Mouse (Mus musculus): ENCODE measurements around the gene Tmem44. TPM values are rescaled to one million over a fixed set of nuclear protein-coding genes. Genes with fewer than 3 reads are reported as not detected.

The Tmem44 gene
- polyA plus RNA-seq, 1 experiment from 2014 or later = 0.90 TPM

DNA sequence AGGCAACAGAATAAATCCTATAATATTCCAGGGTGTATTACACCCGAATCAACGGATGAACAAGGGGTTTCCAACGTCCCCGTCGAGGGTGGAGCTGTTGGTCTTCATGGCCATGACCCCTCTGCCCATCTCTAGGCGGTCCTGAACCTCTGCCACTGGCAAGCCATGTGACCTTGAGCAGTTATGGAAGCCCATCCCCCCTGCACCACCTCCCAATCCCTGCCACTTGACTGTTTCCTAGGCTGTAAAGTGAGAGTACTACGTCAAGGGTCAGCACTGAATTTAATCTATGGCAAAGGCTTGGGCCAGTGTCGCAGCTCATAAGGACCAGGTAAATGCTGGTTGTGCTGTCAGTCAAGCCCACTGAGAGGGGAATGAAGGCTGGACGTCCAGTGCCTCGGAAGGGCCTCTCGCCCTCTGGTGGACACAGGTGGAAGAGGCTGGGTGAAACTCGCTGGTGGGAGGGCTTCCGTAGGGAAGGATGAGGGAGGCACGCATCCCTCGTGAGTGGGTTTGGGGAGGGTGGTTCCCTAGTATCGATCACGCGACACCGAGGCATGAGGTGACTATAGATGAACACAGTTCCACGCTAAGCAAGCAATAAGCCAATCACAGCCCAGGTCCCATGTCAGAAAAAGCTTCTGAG lies 18.8 kb downstream of the Tmem44 start:
- ATAC-seq (ENCODE audit: insufficient read depth) = no peak
- WGBS (ENCODE audit: insufficient replicate concordance) = 21% methylated on average over 20 of the region's 20 CpGs
- H3K27me3 ChIP-seq = peaks cover 25% of the 10 kb centered on the region

GRCm38 (mm10) chr16:30530815-30531214 lies 19.8 kb downstream of the Tmem44 start:
- H3K9me3 ChIP-seq (replicated peaks) = no peaks in the 10 kb centered on the region
- no peak overlapping the region for H3K27ac ChIP-seq (replicated peaks)
- no peak overlapping the region for H3K4me3 ChIP-seq (replicated peaks)
- no peak overlapping the region for H3K9ac ChIP-seq
- H3K4me2 ChIP-seq = no peak overlapping the region
- no peaks in the 10 kb centered on the region for H3K4me1 ChIP-seq (replicated peaks)
- H3K27me3 ChIP-seq = peaks cover 23% of the 10 kb centered on the region
- ATAC-seq (ENCODE audit: insufficient read depth) = no peak
- WGBS (ENCODE audit: insufficient replicate concordance) = 38% methylated on average over 4 of the region's 4 CpGs
- no peaks in the 10 kb centered on the region for H3K36me3 ChIP-seq (replicated peaks)

More for the DNA sequence above, 18.8 kb downstream of the Tmem44 start:
- H3K4me1 ChIP-seq (replicated peaks) = no peaks in the 10 kb centered on the region
- H3K27ac ChIP-seq (replicated peaks) = no peak overlapping the region
- no peak overlapping the region for H3K4me3 ChIP-seq (replicated peaks)
- H3K9me3 ChIP-seq (replicated peaks) = no peaks in the 10 kb centered on the region
- H3K9ac ChIP-seq = no peak overlapping the region
- no peak overlapping the region for H3K4me2 ChIP-seq
- no peaks in the 10 kb centered on the region for H3K36me3 ChIP-seq (replicated peaks)

- 65% methylated on average over 8 of the region's 8 CpGs for WGBS (ENCODE audit: insufficient replicate concordance)
- no peak overlapping the region for H3K9ac ChIP-seq
- no peak overlapping the region for H3K4me3 ChIP-seq (replicated peaks)
- no peaks in the 10 kb centered on the region for H3K4me1 ChIP-seq (replicated peaks)
- H3K27me3 ChIP-seq = peaks cover 12% of the 10 kb centered on the region; the same call in 1 of the 2 replicates
- H3K9me3 ChIP-seq (replicated peaks) = no peaks in the 10 kb centered on the region
- H3K36me3 ChIP-seq (replicated peaks) = no peaks in the 10 kb centered on the region
- no peak overlapping the region for H3K27ac ChIP-seq (replicated peaks)
- no peak for ATAC-seq (ENCODE audit: insufficient read depth)
- no peak overlapping the region for H3K4me2 ChIP-seq
Measured at GRCm38 (mm10) chr16:30528386-30528785, 22.3 kb downstream of the Tmem44 start.

DNA sequence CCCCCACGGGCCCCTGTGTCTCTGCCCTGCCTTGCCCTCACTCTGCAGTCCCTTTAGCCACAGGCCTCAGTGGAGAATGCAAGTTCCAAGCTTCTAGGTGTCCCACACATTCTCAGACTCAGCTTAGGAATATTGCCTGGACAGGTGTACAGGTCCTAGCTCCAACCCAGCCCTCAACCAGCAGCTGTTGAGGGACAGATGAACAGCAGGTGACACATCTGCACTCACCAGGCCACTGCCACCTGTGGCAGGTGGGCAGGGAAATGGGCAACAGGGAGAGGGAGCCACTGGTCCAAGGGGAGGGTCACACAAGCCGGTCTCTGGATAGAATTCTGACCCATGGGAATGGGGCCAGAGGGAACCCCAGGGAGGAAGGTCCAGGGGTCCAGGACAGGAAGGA lies 22.8 kb downstream of the Tmem44 start:
- H3K9ac ChIP-seq = no peak overlapping the region
- no peaks in the 10 kb centered on the region for H3K36me3 ChIP-seq (replicated peaks)
- H3K27me3 ChIP-seq = peaks cover 10% of the 10 kb centered on the region; the same call in 1 of the 2 replicates
- H3K4me3 ChIP-seq (replicated peaks) = no peak overlapping the region
- 43% methylated on average over 2 of the region's 2 CpGs for WGBS (ENCODE audit: insufficient replicate concordance)
- ATAC-seq (ENCODE audit: insufficient read depth) = no peak
- no peaks in the 10 kb centered on the region for H3K9me3 ChIP-seq (replicated peaks)
- no peak overlapping the region for H3K4me2 ChIP-seq
- no peaks in the 10 kb centered on the region for H3K4me1 ChIP-seq (replicated peaks)
- no peak overlapping the region for H3K27ac ChIP-seq (replicated peaks)

- Histone ChIP-seq H3K4me2 (no peak overlapping the region), H3K4me3 (replicated peaks) (no peak overlapping the region), H3K4me1 (replicated peaks) (no peaks in the 10 kb centered on the region), H3K27me3 (no peaks in the 10 kb centered on the region), H3K9me3 (replicated peaks) (no peaks in the 10 kb centered on the region), H3K27ac (replicated peaks) (no peak overlapping the region), H3K36me3 (replicated peaks) (no peaks in the 10 kb centered on the region), H3K9ac (no peak overlapping the region)
- ATAC-seq (ENCODE audit: insufficient read depth) = no peak
- WGBS (ENCODE audit: insufficient replicate concordance) = 59% methylated on average over 14 of the region's 14 CpGs
Measured at GRCm38 (mm10) chr16:30525756-30526155, 24.9 kb downstream of the Tmem44 start.

DNA sequence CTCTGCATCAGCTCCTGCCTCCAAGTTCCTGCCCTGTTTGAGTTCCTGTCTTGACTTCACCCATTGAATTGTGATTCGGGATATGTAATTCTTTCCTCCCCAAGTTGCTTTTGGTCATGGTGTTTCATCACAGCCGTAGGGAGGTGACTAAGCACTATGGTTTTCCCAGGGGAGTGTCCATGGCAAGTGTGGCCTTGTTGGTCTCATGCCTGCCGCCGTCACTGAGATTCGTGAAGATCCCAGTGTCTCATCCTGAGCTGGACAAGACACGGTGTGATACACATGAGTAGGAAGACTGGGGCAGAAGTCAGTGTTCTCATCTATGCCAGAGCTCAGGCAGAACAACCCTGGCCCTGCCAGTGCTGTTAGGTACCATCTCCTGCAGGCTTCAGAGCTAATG lies 26.2 kb downstream of the Tmem44 start:
- Histone ChIP-seq H3K4me3 (replicated peaks) (no peak overlapping the region), H3K36me3 (replicated peaks) (no peaks in the 10 kb centered on the region), H3K9me3 (replicated peaks) (no peaks in the 10 kb centered on the region), H3K27me3 (0 out of 2 replicates have a peak, but pooled peaks cover 1% of the 10 kb centered on the region), H3K27ac (replicated peaks) (no peak overlapping the region), H3K4me2 (no peak overlapping the region), H3K4me1 (replicated peaks) (no peaks in the 10 kb centered on the region), H3K9ac (no peak overlapping the region)
- WGBS (ENCODE audit: insufficient replicate concordance) = 77% methylated on average over 6 of the region's 6 CpGs
- no peak for ATAC-seq (ENCODE audit: insufficient read depth)

DNA sequence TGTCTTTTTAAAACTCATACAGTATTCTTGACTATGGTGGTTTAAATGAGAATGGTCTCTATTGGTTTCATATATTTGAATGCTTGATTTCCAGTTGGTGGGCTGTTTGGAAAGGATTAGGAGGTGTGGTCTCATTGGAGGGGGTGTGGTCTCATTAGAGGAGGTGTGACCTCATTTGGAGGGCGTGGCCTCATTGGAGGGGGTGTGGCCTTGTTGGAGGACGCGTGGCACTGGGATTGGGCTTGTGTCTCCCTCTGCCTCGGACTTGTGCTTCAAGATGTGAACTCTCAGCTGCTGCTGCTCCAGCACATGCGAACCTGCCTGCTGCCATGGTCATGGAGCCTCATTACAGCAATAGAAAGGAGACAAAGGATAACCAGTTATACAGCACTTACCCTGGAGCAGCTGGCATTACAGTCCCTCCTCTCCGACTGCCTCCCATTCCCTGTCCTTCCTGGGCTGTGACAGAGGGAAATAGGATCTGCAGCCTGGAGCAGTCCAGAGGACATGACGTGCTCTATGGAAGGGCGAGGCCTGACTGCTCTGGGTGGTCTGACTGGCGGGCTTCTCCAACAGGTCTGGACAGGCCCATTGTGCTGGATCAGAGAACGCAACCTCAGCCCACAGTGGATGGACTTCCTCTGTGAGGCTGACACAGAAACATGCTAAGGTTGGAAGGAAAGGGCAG lies 28.2 kb downstream of the Tmem44 start:
- H3K9me3 ChIP-seq (replicated peaks) = no peaks in the 10 kb centered on the region
- 0 out of 2 replicates have a peak, but pooled peaks cover 3% of the 10 kb centered on the region for H3K4me1 ChIP-seq (replicated peaks)
- ATAC-seq (ENCODE audit: insufficient read depth) = no peak
- no peak overlapping the region for H3K27ac ChIP-seq (replicated peaks)
- H3K9ac ChIP-seq = no peak overlapping the region
- H3K4me3 ChIP-seq (replicated peaks) = no peak overlapping the region
- 0 out of 2 replicates have a peak, but pooled peaks cover 9% of the 10 kb centered on the region for H3K27me3 ChIP-seq
- no peaks in the 10 kb centered on the region for H3K36me3 ChIP-seq (replicated peaks)
- no peak overlapping the region for H3K4me2 ChIP-seq
- 67% methylated on average over 10 of the region's 10 CpGs for WGBS (ENCODE audit: insufficient replicate concordance)

DNA sequence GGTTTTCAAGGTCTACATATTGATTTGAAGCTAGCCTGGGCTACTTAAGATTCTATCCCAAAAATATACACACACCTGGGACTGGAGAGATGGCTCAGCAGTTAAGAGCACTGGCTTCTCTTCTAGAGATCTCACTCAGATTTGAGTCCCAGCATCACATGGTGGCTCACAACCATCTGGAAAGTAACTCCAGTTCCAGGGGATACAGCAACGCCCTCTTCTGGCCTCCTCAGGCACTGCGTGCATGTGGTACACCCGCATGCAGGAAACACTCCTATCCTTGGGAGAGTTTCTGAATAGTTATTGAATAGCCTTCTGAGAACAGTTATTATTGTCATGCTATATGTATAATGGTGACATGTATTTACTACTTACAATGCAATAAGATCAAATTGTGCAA lies 29.5 kb downstream of the Tmem44 start:
- H3K27ac ChIP-seq (replicated peaks) = no peak overlapping the region
- no peak overlapping the region for H3K4me2 ChIP-seq
- H3K4me3 ChIP-seq (replicated peaks) = no peak overlapping the region
- H3K4me1 ChIP-seq (replicated peaks) = 0 out of 2 replicates have a peak, but pooled peaks cover 3% of the 10 kb centered on the region
- no peak overlapping the region for H3K9ac ChIP-seq
- no peaks in the 10 kb centered on the region for H3K36me3 ChIP-seq (replicated peaks)
- 0 out of 2 replicates have a peak, but pooled peaks cover 9% of the 10 kb centered on the region for H3K27me3 ChIP-seq
- no peaks in the 10 kb centered on the region for H3K9me3 ChIP-seq (replicated peaks)
- 47% methylated on average over 3 of the region's 3 CpGs for WGBS (ENCODE audit: insufficient replicate concordance)
- no peak for ATAC-seq (ENCODE audit: insufficient read depth)

- H3K36me3 ChIP-seq (replicated peaks) = no peaks in the 10 kb centered on the region
- no peaks in the 10 kb centered on the region for H3K9me3 ChIP-seq (replicated peaks)
- H3K4me2 ChIP-seq = peak overlapping the region; percentile 45
- H3K27me3 ChIP-seq = 0 out of 2 replicates have a peak, but pooled peaks cover 9% of the 10 kb centered on the region
- peak overlapping the region; percentile 25 for H3K4me3 ChIP-seq (replicated peaks)
- no peak overlapping the region for H3K27ac ChIP-seq (replicated peaks)
- 0 out of 2 replicates have a peak, but pooled peaks cover 3% of the 10 kb centered on the region for H3K4me1 ChIP-seq (replicated peaks)
- 27% methylated on average over 9 of the region's 9 CpGs for WGBS (ENCODE audit: insufficient replicate concordance)
- no peak overlapping the region for H3K9ac ChIP-seq
- no peak for ATAC-seq (ENCODE audit: insufficient read depth)
Measured at GRCm38 (mm10) chr16:30520361-30520823, 30.2 kb downstream of the Tmem44 start.

- H3K9ac ChIP-seq = no peak overlapping the region
- no peaks in the 10 kb centered on the region for H3K9me3 ChIP-seq (replicated peaks)
- 0 out of 2 replicates have a peak, but pooled peaks cover 9% of the 10 kb centered on the region for H3K27me3 ChIP-seq
- 77% methylated on average over 9 of the region's 9 CpGs for WGBS (ENCODE audit: insufficient replicate concordance)
- H3K27ac ChIP-seq (replicated peaks) = no peak overlapping the region
- 0 out of 2 replicates have a peak, but pooled peaks cover 3% of the 10 kb centered on the region for H3K4me1 ChIP-seq (replicated peaks)
- no peaks in the 10 kb centered on the region for H3K36me3 ChIP-seq (replicated peaks)
- ATAC-seq (ENCODE audit: insufficient read depth) = no peak
- no peak overlapping the region for H3K4me3 ChIP-seq (replicated peaks)
- no peak overlapping the region for H3K4me2 ChIP-seq
Measured at GRCm38 (mm10) chr16:30518635-30519034, 32.0 kb downstream of the Tmem44 start.

DNA sequence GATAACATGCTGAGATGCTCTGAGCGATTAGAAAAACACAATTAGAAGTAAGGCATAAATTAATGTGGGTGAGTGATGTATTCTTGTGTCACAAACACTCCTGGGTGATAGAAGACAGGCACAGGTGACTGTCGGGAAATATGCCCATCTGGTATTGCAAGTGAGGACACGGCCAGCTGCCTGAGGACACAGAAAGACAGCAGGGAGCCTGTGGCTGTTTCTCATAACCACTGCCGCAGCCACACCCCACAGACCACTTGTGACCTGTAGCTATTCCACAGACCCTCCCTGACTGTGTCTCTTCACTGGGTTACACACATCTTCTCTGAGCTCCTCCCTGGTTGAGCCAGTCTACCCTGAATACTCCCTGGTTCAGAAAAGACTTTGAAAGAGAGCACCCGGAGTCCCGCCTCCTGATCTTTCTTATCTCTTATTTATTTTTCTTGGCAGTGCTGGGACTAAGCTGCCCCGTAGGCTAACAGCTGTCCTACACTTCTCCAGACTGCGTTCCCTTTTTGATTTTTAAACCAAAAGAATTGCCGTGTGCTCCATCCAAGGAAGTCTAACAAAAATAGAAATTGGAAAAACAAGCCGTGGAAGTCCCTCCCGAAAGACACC lies 32.9 kb downstream of the Tmem44 start:
- no peak overlapping the region for H3K9ac ChIP-seq
- 0 out of 2 replicates have a peak, but pooled peaks cover 9% of the 10 kb centered on the region for H3K27me3 ChIP-seq
- H3K4me1 ChIP-seq (replicated peaks) = peaks cover 8% of the 10 kb centered on the region
- H3K9me3 ChIP-seq (replicated peaks) = no peaks in the 10 kb centered on the region
- no peak overlapping the region for H3K4me3 ChIP-seq (replicated peaks)
- H3K27ac ChIP-seq (replicated peaks) = no peak overlapping the region
- ATAC-seq (ENCODE audit: insufficient read depth) = no peak
- no peaks in the 10 kb centered on the region for H3K36me3 ChIP-seq (replicated peaks)
- H3K4me2 ChIP-seq = no peak overlapping the region
- WGBS (ENCODE audit: insufficient replicate concordance) = 48% methylated on average over 11 of the region's 11 CpGs

Data from liver, embryonic 15.5 days (tissue).